Mouse (Mus musculus) hindbrain, embryonic 11.5 days (tissue): ENCODE data around the gene Cyp4f14. TPM values are rescaled to one million over a fixed set of nuclear protein-coding genes. Genes with fewer than 3 reads are reported as not detected.

Experiments
- ATAC-seq: fragments of 200-750 bp; cut with Nextera tagmentation; 2 replicates; pipeline ENCODE4 v1.8.0; 2017; ENCODE audit warnings: mild to moderate bottlenecking, moderate TSS enrichment, moderate library complexity; ENCODE audit not compliant: low FRiP score
- DNase-seq: peaks from one replicate; pipeline ENCODE4 v3.0.0-alpha.2; 2015; ENCODE audit warnings: low spot score
- H3K27ac ChIP-seq: fragments of 300-500 bp; sonication (generic); 2 replicates; pipeline ENCODE4 v1.5.1; 2014; ENCODE audit warnings: mild to moderate bottlenecking, low read depth, low read length
- H3K27me3 ChIP-seq: fragments of 300-500 bp; sonication (generic); 2 replicates; pipeline ENCODE4 v1.6.1; 2014; ENCODE audit warnings: mild to moderate bottlenecking, low read length, moderate library complexity, mixed read lengths; ENCODE audit not compliant: control insufficient read depth, insufficient read depth
- H3K36me3 ChIP-seq: fragments of 300-500 bp; sonication (generic); 2 replicates; pipeline ENCODE4 v1.6.1; 2014; ENCODE audit warnings: mild to moderate bottlenecking, low read length, moderate library complexity, mixed read lengths; ENCODE audit not compliant: control insufficient read depth, insufficient read depth
- H3K4me1 ChIP-seq: fragments of 300-500 bp; sonication (generic); replicated peaks from 2 replicates; pipeline ENCODE4 v1.6.1; 2014; ENCODE audit warnings: low read length, mixed read lengths; ENCODE audit not compliant: control insufficient read depth, insufficient read depth
- H3K4me2 ChIP-seq: fragments of 300-500 bp; sonication (generic); replicated peaks from 2 replicates; pipeline ENCODE4 v1.6.1; 2014; ENCODE audit warnings: mild to moderate bottlenecking, low read depth, low read length
- H3K4me3 ChIP-seq: fragments of 300-500 bp; sonication (generic); 2 replicates; pipeline ENCODE4 v1.5.1; 2014; ENCODE audit warnings: low read depth, low read length
- H3K9ac ChIP-seq: fragments of 300-500 bp; sonication (generic); 2 replicates; pipeline ENCODE4 v1.6.1; 2014; ENCODE audit warnings: low read depth, low read length
- H3K9me3 ChIP-seq: fragments of 300-500 bp; sonication (generic); 2 replicates; pipeline ENCODE4 v1.6.1; 2016; ENCODE audit warnings: low read length; ENCODE audit not compliant: control insufficient read depth
- WGBS: fragments of 180-500 bp; shearing (Covaris S2); extraction: QIAGEN DNeasy Blood & Tissue Kit; methylation state at CpG from one replicate; pipeline ENCODE4 v1.1.7; 2014; 5-methylcytosine and 5-hydroxymethylcytosine counted together
- polyA plus RNA-seq: library from polyadenylated mRNA; unstranded; fragments of >200 nt; fragmentation: Nextera tagmentation; extraction: Ambion mirVana; gene quantifications from 2 replicates; pipeline ENCODE4 v1.2.1, GENCODE M21; 2014

Gene Cyp4f14
- polyA plus RNA-seq, 1 experiment from 2014 or later: not detected

GRCm38 (mm10) chr17:32905239-32905638 is 11.9 kb downstream of the Cyp4f14 start:
- Histone ChIP-seq H3K4me1 (0 out of 2 replicates have a peak, but pooled peaks cover 2% of the 10 kb centered on the region), H3K27ac (no peak overlapping the region), H3K4me3 (no peak overlapping the region), H3K27me3 (no peaks in the 10 kb centered on the region), H3K36me3 (no peaks in the 10 kb centered on the region), H3K9me3 (no peaks in the 10 kb centered on the region), H3K4me2 (peak overlapping the region; percentile 11; the same call in 1 of the 2 replicates), H3K9ac (no peak overlapping the region)
- ATAC-seq (no peak), DNase-seq (peak; percentile 74)
- WGBS: 10% methylated on average over 19 of the region's 19 CpGs

DNA sequence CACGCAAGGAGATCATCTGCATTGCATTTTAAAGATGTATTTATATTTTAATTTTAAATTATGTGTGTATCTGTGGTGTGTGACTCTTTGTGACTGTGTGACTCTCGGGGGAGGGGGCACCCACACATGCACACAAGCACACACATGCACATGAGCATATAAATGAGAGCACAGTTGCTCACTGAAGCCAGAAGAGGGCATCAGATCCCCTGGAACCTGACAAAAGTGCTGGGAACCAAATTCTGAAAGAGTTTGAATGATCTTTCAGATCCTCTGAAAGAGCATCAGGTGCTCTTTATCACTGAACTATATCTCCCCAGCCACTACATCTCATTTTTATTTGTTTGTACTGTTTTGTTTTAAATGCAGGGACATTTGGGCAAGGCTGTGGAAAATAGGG is 12.7 kb downstream of the Cyp4f14 start:
- no peak for ATAC-seq
- no peaks in the 10 kb centered on the region for H3K36me3 ChIP-seq
- 62% methylated on average over 2 of the region's 2 CpGs for WGBS
- 0 out of 2 replicates have a peak, but pooled peaks cover 2% of the 10 kb centered on the region for H3K4me1 ChIP-seq
- no peak overlapping the region for H3K4me2 ChIP-seq
- DNase-seq: no peak
- no peaks in the 10 kb centered on the region for H3K9me3 ChIP-seq
- no peak overlapping the region for H3K27ac ChIP-seq
- H3K27me3 ChIP-seq: no peaks in the 10 kb centered on the region
- H3K4me3 ChIP-seq: no peak overlapping the region
- no peak overlapping the region for H3K9ac ChIP-seq

GRCm38 (mm10) chr17:32901751-32902525 is 15.2 kb downstream of the Cyp4f14 start:
- 89% methylated on average over 1 of the region's 1 CpGs for WGBS
- H3K9ac ChIP-seq: no peak overlapping the region
- H3K4me2 ChIP-seq: no peak overlapping the region
- no peak overlapping the region for H3K4me3 ChIP-seq
- ATAC-seq (no peak), DNase-seq (no peak)
- no peaks in the 10 kb centered on the region for H3K27me3 ChIP-seq
- H3K9me3 ChIP-seq: no peaks in the 10 kb centered on the region
- no peaks in the 10 kb centered on the region for H3K36me3 ChIP-seq
- H3K27ac ChIP-seq: no peak overlapping the region
- H3K4me1 ChIP-seq: 0 out of 2 replicates have a peak, but pooled peaks cover 2% of the 10 kb centered on the region

- ATAC-seq (no peak), DNase-seq (no peak)
- no peaks in the 10 kb centered on the region for H3K36me3 ChIP-seq
- H3K4me2 ChIP-seq: no peak overlapping the region
- H3K9me3 ChIP-seq: no peaks in the 10 kb centered on the region
- 91% methylated on average over 4 of the region's 4 CpGs for WGBS
- H3K4me3 ChIP-seq: no peak overlapping the region
- no peak overlapping the region for H3K9ac ChIP-seq
- no peak overlapping the region for H3K27ac ChIP-seq
- H3K27me3 ChIP-seq: no peaks in the 10 kb centered on the region
- peaks cover 2% of the 10 kb centered on the region for H3K4me1 ChIP-seq
These were observed 21.7 kb downstream of the Cyp4f14 start for GRCm38 (mm10) chr17:32895421-32895820.

- Histone ChIP-seq H3K9ac (no peak overlapping the region), H3K4me1 (peaks cover 5% of the 10 kb centered on the region), H3K36me3 (no peaks in the 10 kb centered on the region), H3K4me2 (no peak overlapping the region), H3K4me3 (no peak overlapping the region), H3K9me3 (no peaks in the 10 kb centered on the region), H3K27ac (no peak overlapping the region), H3K27me3 (no peaks in the 10 kb centered on the region)
- ATAC-seq: no peak
- no peak for DNase-seq
- 90% methylated on average over 3 of the region's 3 CpGs for WGBS
These were observed 23.2 kb downstream of the Cyp4f14 start for GRCm38 (mm10) chr17:32893901-32894300.

- Histone ChIP-seq H3K36me3 (no peaks in the 10 kb centered on the region), H3K27ac (peak within 1 kb of the TSS; percentile 58), H3K27me3 (no peaks in the 10 kb centered on the region), H3K4me3 (peak within 1 kb of the TSS; percentile 56), H3K9ac (peak within 1 kb of the TSS; percentile 79), H3K4me2 (peak within 1 kb of the TSS; percentile 73), H3K9me3 (no peaks in the 10 kb centered on the region), H3K4me1 (peaks cover 5% of the 10 kb centered on the region)
- peak; percentile 99 for ATAC-seq
- DNase-seq: peak; percentile 95
- 13% methylated on average over 33 of the region's 33 CpGs for WGBS
These were observed 25.6 kb downstream of the Cyp4f14 start, which contains the start of gene Zfp870 for GRCm38 (mm10) chr17:32891239-32892180. Gene Zfp870 (minus strand): TSS chr17:32891642.

GRCm38 (mm10) chr17:32890852-32891238 is 26.3 kb downstream of the Cyp4f14 start:
- no peaks in the 10 kb centered on the region for H3K27me3 ChIP-seq
- ATAC-seq: peak; percentile 22

DNA sequence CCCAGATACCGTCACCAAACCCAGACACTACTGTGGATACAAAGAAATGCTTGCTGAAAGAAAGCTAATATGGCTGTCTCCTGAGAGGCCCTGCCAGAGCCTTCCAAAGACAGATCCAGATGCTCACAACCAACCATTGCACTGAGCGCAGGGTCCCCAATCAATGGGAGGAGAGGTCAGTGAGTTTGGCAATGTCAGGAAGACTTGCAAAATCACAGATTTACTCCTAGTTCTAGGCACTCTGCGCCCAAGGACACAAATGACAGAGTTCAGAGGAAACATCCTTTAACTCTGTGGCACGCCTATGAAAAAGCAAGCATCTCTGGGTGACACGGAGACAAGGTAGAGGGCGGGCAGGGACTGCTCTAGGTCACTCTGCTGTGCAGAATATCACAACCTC is 27.5 kb downstream of the Cyp4f14 start:
- peaks cover 5% of the 10 kb centered on the region for H3K4me1 ChIP-seq
- no peaks in the 10 kb centered on the region for H3K36me3 ChIP-seq
- no peak overlapping the region for H3K4me3 ChIP-seq
- no peak for DNase-seq
- 94% methylated on average over 6 of the region's 6 CpGs for WGBS
- no peak for ATAC-seq
- H3K9me3 ChIP-seq: no peaks in the 10 kb centered on the region
- no peaks in the 10 kb centered on the region for H3K27me3 ChIP-seq
- H3K9ac ChIP-seq: no peak overlapping the region
- H3K4me2 ChIP-seq: no peak overlapping the region
- H3K27ac ChIP-seq: no peak overlapping the region

More at GRCm38 (mm10) chr17:32890852-32891238, 26.3 kb downstream of the Cyp4f14 start:
- no peaks in the 10 kb centered on the region for H3K36me3 ChIP-seq
- 5% methylated on average over 11 of the region's 11 CpGs for WGBS
- no peak for DNase-seq
- H3K4me2 ChIP-seq: peak overlapping the region; percentile 73
- peak overlapping the region; percentile 56 for H3K4me3 ChIP-seq
- H3K9me3 ChIP-seq: no peaks in the 10 kb centered on the region
- peaks cover 5% of the 10 kb centered on the region for H3K4me1 ChIP-seq
- peak overlapping the region; percentile 79 for H3K9ac ChIP-seq
- peak overlapping the region; percentile 58 for H3K27ac ChIP-seq
